In genomic region chr11:97138554-97139226, GRCm38 (mm10) we compare ENCODE assay signal across 8 mouse cellular contexts. TPM values are rescaled to one million over a fixed set of nuclear protein-coding genes. Genes with fewer than 3 reads are reported as not detected.
DNase-seq lines count a peak whose midpoint lies in the region; ATAC-seq and TF ChIP-seq lines count a peak whose summit lies in the region.

No protein-coding gene starts in this region.

- H3K9me3 ChIP-seq in limb, embryonic 13.5 days: no peaks in the 10 kb centered on the region

- ATAC-seq in limb, embryonic 13.5 days (ENCODE audit: low FRiP score, low read depth): peak; percentile 60
- ATAC-seq in monocyte, adult 5-6 weeks (replicated peaks; ENCODE audit: insufficient number of reproducible peaks, low FRiP score, low TSS enrichment, poor library complexity, severe bottlenecking): no peak

- peaks cover 69% of the 10 kb centered on the region for H3K27me3 ChIP-seq in limb, embryonic 13.5 days

- no peak overlapping the region for H3K27ac ChIP-seq in limb, embryonic 13.5 days

- intact Hi-C loops in heart, postnatal 10 days (cut with DNase I): no loop called here

- TF ChIP-seq POLR2A in lung, adult 2 months (IDR thresholded peaks at IDR 0.05; ENCODE audit: borderline replicate concordance, extremely low read depth, low read depth, low read length): no peak

- H3K4me2 ChIP-seq in limb, embryonic 13.5 days (replicated peaks): peak overlapping the region; percentile 66

- WGBS in lung, adult 2 months: 66% methylated on average over 69 of the region's 69 CpGs
- 12% methylated on average over 68 of the region's 69 CpGs for WGBS in limb, embryonic 13.5 days

- peak overlapping the region; percentile 61 for H3K9ac ChIP-seq in limb, embryonic 13.5 days

- TF ChIP-seq CTCF in lung, adult 2 months (IDR thresholded peaks at IDR 0.05; ENCODE audit: insufficient read depth, low read length): no peak

- peaks cover 3% of the 10 kb centered on the region; the same call in 1 of the 2 replicates for H3K4me1 ChIP-seq in lung, adult 2 months (ENCODE audit: control insufficient read depth, insufficient read depth, low read length)
- peaks cover 13% of the 10 kb centered on the region for H3K4me1 ChIP-seq in limb, embryonic 13.5 days

- peak; percentile 52 to 83 for DNase-seq in adrenal gland, adult (ENCODE audit: inconsistent age in 2 of 2, low spot score in 1 of 2)
- DNase-seq in adrenal gland, adult 8-10 months: no peak
- DNase-seq in lung, postnatal 14 days: peak; percentile 17
- no peak for DNase-seq in lung, adult 2 months
- DNase-seq in heart, postnatal 10 days: peak; percentile 27 to 37
- peak; percentile 56 to 61 for DNase-seq in right cerebral cortex, postnatal 10 days (ENCODE audit: low spot score in 2 of 2)

- no peak overlapping the region for H3K4me3 ChIP-seq in lung, adult 2 months (replicated peaks; ENCODE audit: extremely low read depth, low read depth, low read length)
- H3K4me3 ChIP-seq in limb, embryonic 13.5 days: peak overlapping the region; percentile 38

- peaks cover 61% of the 10 kb centered on the region for H3K36me3 ChIP-seq in limb, embryonic 13.5 days

RNA-seq across cellular contexts. Expression of gene Tbkbp1, which starts 12.6 kb away (rescaled TPM):
- total RNA-seq in adrenal gland, adult 8-10 months (2022): 10 to 100 TPM in 3 of 4 experiments, 1 to 10 TPM in 1; 9.5 to 13.8 (median 11.6) TPM
- polyA plus RNA-seq in lung, adult 2 months (2012; rRNA removed): 55.8 and 85.1 TPM in 2 replicates
- 10 to 100 TPM; 15.9 to 17.3 TPM for total RNA-seq in heart, postnatal 10 days (2021)
- polyA plus RNA-seq in limb, embryonic 13.5 days (2015; fragmentation: Nextera tagmentation; extraction: Ambion mirVana): 8.2 and 8.4 TPM in 2 replicates
- total RNA-seq in monocyte, adult 5-6 weeks (2017): 23.2 to 34.3 TPM (median 24.7 TPM) in 3 replicates

RNA-seq across cellular contexts. Expression of gene Tbx21, which starts 23.6 kb away (rescaled TPM):
- total RNA-seq in adrenal gland, adult 8-10 months (2022): under 1 TPM; 0.31 to 0.51 (median 0.48) TPM
- polyA plus RNA-seq in lung, adult 2 months (2012; rRNA removed): 1.9 and 3.0 TPM in 2 replicates
- total RNA-seq in heart, postnatal 10 days (2021): not detected
- 0.09 TPM in 1 of 2 replicates, not detected in the other for polyA plus RNA-seq in limb, embryonic 13.5 days (2015; fragmentation: Nextera tagmentation; extraction: Ambion mirVana)
- 25.3 to 119 TPM (median 30.9 TPM) in 3 replicates for total RNA-seq in monocyte, adult 5-6 weeks (2017)

RNA-seq across cellular contexts. Expression of gene Kpnb1, which starts 49.0 kb away (rescaled TPM):
- 100 to 1,000 TPM; 115 to 133 (median 124) TPM for total RNA-seq in adrenal gland, adult 8-10 months (2022)
- polyA plus RNA-seq in lung, adult 2 months (2012; rRNA removed): 18.7 and 32.0 TPM in 2 replicates
- 100 to 1,000 TPM; 107 to 121 TPM for total RNA-seq in heart, postnatal 10 days (2021)
- polyA plus RNA-seq in limb, embryonic 13.5 days (2015; fragmentation: Nextera tagmentation; extraction: Ambion mirVana): 57.3 and 59.2 TPM in 2 replicates
- 192 to 282 TPM (median 240 TPM) in 3 replicates for total RNA-seq in monocyte, adult 5-6 weeks (2017)

Comparison
In these comparisons a context has a peak if more than half of its experiments do, and no peak if none do; other contexts are left out.
1. DNase-seq: peak in adrenal gland, adult (2 of 2), lung, postnatal 14 days (single experiment), heart, postnatal 10 days (2 of 2) and right cerebral cortex, postnatal 10 days (2 of 2); none in adrenal gland, adult 8-10 months (single experiment) and lung, adult 2 months (single experiment).
2. RNA of gene Tbx21, which starts 23.6 kb away (total RNA-seq): 25.3 to 119 TPM in monocyte, adult 5-6 weeks; 0.31 to 0.51 TPM in adrenal gland, adult 8-10 months and not detected in heart, postnatal 10 days; every median in the first group is over 10 times any median in the second.